Mouse (Mus musculus) forebrain, embryonic 11.5 days (tissue): ENCODE data around the gene Plcb3. TPM values are rescaled to one million over a fixed set of nuclear protein-coding genes. Genes with fewer than 3 reads are reported as not detected.
"Not testable (repeated sequence)": the region's sequence is repeated elsewhere in the genome, so short reads cannot be mapped to it uniquely, and the experiment has no call there.

Experiments
- ATAC-seq: fragments of 200-750 bp; cut with Nextera tagmentation; replicated peaks from 2 replicates; pipeline ENCODE4 v1.8.0; 2017; ENCODE audit warnings: moderate TSS enrichment; ENCODE audit not compliant: low FRiP score
- DNase-seq: peaks from one replicate; pipeline ENCODE4 v3.0.0-alpha.2; 2017; ENCODE audit warnings: low spot score
- H3K27ac ChIP-seq: fragments of 300-500 bp; sonication (generic); 2 replicates; pipeline ENCODE4 v1.5.1; 2014; ENCODE audit warnings: low read depth, low read length
- H3K27me3 ChIP-seq: fragments of 300-500 bp; sonication (generic); 2 replicates; pipeline ENCODE4 v1.6.1; 2014; ENCODE audit warnings: mild to moderate bottlenecking, low read length, mixed read lengths; ENCODE audit not compliant: control insufficient read depth, insufficient read depth
- H3K36me3 ChIP-seq: fragments of 300-500 bp; sonication (generic); 2 replicates; pipeline ENCODE4 v1.6.1; 2014; ENCODE audit warnings: mild to moderate bottlenecking, low read length, moderate library complexity, mixed read lengths; ENCODE audit not compliant: control insufficient read depth, insufficient read depth
- H3K4me1 ChIP-seq: fragments of 300-500 bp; sonication (generic); replicated peaks from 2 replicates; pipeline ENCODE4 v1.6.1; 2014; ENCODE audit warnings: low read length, mixed read lengths; ENCODE audit not compliant: control insufficient read depth, insufficient read depth
- H3K4me2 ChIP-seq: fragments of 300-500 bp; sonication (generic); 2 replicates; pipeline ENCODE4 v1.6.1; 2014; ENCODE audit warnings: low read depth, mild to moderate bottlenecking, low read length, moderate library complexity, mixed read lengths; ENCODE audit not compliant: severe bottlenecking
- H3K4me3 ChIP-seq: fragments of 300-500 bp; sonication (generic); 2 replicates; pipeline ENCODE4 v1.5.1; 2014; ENCODE audit warnings: low read depth, low read length
- H3K9ac ChIP-seq: fragments of 300-500 bp; sonication (generic); 2 replicates; pipeline ENCODE4 v1.6.1; 2014; ENCODE audit warnings: low read length
- H3K9me3 ChIP-seq: fragments of 300-500 bp; sonication (generic); 2 replicates; pipeline ENCODE4 v1.6.1; 2016; ENCODE audit warnings: low read length, mixed read lengths; ENCODE audit not compliant: control insufficient read depth
- WGBS: fragments of 180-500 bp; shearing (Covaris S2); extraction: QIAGEN DNeasy Blood & Tissue Kit; methylation state at CpG from one replicate; pipeline ENCODE4 v1.1.7; 2014; 5-methylcytosine and 5-hydroxymethylcytosine counted together
- polyA plus RNA-seq: library from polyadenylated mRNA; unstranded; fragments of >200 nt; fragmentation: Nextera tagmentation; extraction: Ambion mirVana; gene quantifications from 2 replicates; pipeline ENCODE4 v1.2.1, GENCODE M21; 2014

Plcb3 gene
- polyA plus RNA-seq, 1 experiment from 2014 or later: 21.2 TPM

- Histone ChIP-seq H3K27me3 (no peaks in the 10 kb centered on the region), H3K36me3 (no peaks in the 10 kb centered on the region), H3K4me1 (peaks cover 18% of the 10 kb centered on the region), H3K9ac (peak overlapping the region; percentile 65), H3K4me2 (peak overlapping the region; percentile 94), H3K4me3 (peak overlapping the region; percentile 52), H3K9me3 (no peaks in the 10 kb centered on the region), H3K27ac (peak overlapping the region; percentile 62)
- ATAC-seq (no peak), DNase-seq (no peak)
- WGBS: 60% methylated on average over 14 of the region's 14 CpGs
These were observed 16.9 kb upstream of the Plcb3 start for GRCm38 (mm10) chr19:6993011-6993770.

DNA sequence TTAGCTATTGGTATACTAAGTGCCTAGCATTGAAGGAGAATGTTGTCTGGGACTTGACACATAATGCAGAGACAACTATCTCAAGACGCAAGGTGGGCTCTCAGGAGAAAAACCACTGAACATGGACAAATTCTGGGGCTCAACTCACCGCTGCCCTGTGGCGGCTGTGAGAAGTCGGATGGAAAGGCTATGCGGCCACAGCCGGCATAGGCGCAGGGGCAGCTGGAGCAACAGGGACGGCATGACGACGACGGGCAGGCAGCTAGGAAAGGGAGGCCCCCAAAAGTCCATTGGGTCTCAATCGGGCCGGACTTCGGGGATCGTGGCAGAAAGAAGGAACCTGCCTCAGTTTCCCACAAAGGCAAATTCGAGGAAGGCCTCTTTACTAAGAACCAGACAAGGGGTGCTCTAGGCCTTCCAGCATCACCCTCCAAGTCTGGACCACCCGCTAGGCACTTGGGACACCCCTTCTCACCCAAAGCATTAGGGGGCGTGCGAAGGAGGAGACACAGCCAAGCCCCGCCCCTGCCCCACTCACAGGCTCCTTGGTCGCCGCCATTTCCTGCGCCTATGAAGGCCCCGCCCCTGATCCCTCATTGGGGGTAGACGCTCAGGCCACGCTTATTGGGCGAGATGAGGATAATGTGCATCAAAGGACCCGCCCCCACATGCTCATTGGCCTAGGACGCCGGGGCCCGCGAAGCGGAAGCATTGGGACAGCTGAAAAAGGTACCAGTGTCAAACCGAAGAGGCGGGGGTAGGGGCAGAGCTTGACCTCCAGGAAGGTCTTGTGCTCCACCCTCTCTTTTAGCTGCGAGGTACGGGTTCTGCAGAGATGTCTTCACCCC is 16.0 kb upstream of the Plcb3 start, which contains the start of gene Dnajc4:
Gene Dnajc4, minus strand, starts transcription at position 562 of the 848 bp plus-strand sequence.
- H3K9ac ChIP-seq: peak within 1 kb of the TSS; percentile 65
- H3K9me3 ChIP-seq: no peaks in the 10 kb centered on the region
- ATAC-seq (peak; percentile 93), DNase-seq (peak; percentile 98)
- H3K4me1 ChIP-seq: peaks cover 22% of the 10 kb centered on the region
- H3K27me3 ChIP-seq: no peaks in the 10 kb centered on the region
- peak within 1 kb of the TSS; percentile 62 for H3K27ac ChIP-seq
- H3K4me3 ChIP-seq: peak within 1 kb of the TSS; percentile 52
- H3K4me2 ChIP-seq: peak within 1 kb of the TSS; percentile 94
- WGBS: 3% methylated on average over 37 of the region's 37 CpGs
- H3K36me3 ChIP-seq: no peaks in the 10 kb centered on the region

- DNase-seq, H3K4me2 ChIP-seq, H3K27me3 ChIP-seq, H3K27ac ChIP-seq, H3K36me3 ChIP-seq, ATAC-seq, H3K4me3 ChIP-seq, H3K9ac ChIP-seq, H3K9me3 ChIP-seq: not testable (repeated sequence)
- H3K4me1 ChIP-seq: peaks cover 25% of the 10 kb centered on the region
- 91% methylated on average over 6 of the region's 6 CpGs for WGBS
These were observed 14.9 kb upstream of the Plcb3 start for GRCm38 (mm10) chr19:6991166-6991565.

- peaks cover 24% of the 10 kb centered on the region for H3K4me1 ChIP-seq
- no peak for DNase-seq
These were observed 14.4 kb upstream of the Plcb3 start for GRCm38 (mm10) chr19:6990712-6991111.

DNA sequence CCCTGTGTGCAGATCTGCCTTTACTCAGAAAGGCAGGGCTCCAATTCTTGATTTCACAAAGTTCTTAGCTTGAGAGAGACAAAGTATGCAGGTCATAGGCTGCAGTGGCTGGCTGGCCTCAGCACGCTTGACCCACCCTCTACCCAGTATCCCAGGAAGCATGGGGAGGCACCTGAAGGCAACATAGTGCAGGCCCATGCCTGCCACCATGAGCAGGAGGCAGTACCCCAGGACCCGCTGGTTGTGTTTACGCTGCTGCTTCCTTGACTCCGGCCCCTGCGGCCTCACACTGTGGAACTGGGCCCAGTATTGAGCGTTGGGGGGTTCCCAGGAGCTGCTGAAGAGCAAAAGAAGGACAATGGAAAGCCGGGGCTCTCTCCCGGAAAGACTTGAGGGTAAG is 13.0 kb upstream of the Plcb3 start:
- WGBS: 83% methylated on average over 8 of the region's 8 CpGs
- no peaks in the 10 kb centered on the region for H3K27me3 ChIP-seq
- no peak overlapping the region for H3K9ac ChIP-seq
- no peak overlapping the region for H3K27ac ChIP-seq
- peaks cover 3% of the 10 kb centered on the region; the same call in 1 of the 2 replicates for H3K36me3 ChIP-seq
- no peak overlapping the region for H3K4me2 ChIP-seq
- no peak overlapping the region for H3K4me3 ChIP-seq
- no peaks in the 10 kb centered on the region for H3K9me3 ChIP-seq
- DNase-seq (no peak), ATAC-seq (no peak)
- peaks cover 16% of the 10 kb centered on the region for H3K4me1 ChIP-seq

More at GRCm38 (mm10) chr19:6990712-6991111, 14.4 kb upstream of the Plcb3 start:
- WGBS: 87% methylated on average over 6 of the region's 6 CpGs
- Histone ChIP-seq H3K9ac (no peak overlapping the region), H3K27ac (no peak overlapping the region), H3K36me3 (no peaks in the 10 kb centered on the region), H3K27me3 (no peaks in the 10 kb centered on the region), H3K4me3 (no peak overlapping the region), H3K4me2 (no peak overlapping the region), H3K9me3 (no peaks in the 10 kb centered on the region)
- no peak for ATAC-seq

- Histone ChIP-seq H3K4me3 (peak overlapping the region; percentile 87), H3K27me3 (no peaks in the 10 kb centered on the region), H3K4me2 (peak overlapping the region; percentile 96), H3K9me3 (no peaks in the 10 kb centered on the region), H3K9ac (peak overlapping the region; percentile 89), H3K27ac (0 out of 2 replicates have a peak overlapping the region, but pooled peaks have one; percentile 12), H3K4me1 (peaks cover 12% of the 10 kb centered on the region), H3K36me3 (peaks cover 3% of the 10 kb centered on the region; the same call in 1 of the 2 replicates)
- no peak for DNase-seq
- peak; percentile 4; the same call in 1 of the 2 replicates for ATAC-seq
- 8% methylated on average over 8 of the region's 8 CpGs for WGBS
These were observed 11.6 kb upstream of the Plcb3 start for GRCm38 (mm10) chr19:6987904-6988285.

DNA sequence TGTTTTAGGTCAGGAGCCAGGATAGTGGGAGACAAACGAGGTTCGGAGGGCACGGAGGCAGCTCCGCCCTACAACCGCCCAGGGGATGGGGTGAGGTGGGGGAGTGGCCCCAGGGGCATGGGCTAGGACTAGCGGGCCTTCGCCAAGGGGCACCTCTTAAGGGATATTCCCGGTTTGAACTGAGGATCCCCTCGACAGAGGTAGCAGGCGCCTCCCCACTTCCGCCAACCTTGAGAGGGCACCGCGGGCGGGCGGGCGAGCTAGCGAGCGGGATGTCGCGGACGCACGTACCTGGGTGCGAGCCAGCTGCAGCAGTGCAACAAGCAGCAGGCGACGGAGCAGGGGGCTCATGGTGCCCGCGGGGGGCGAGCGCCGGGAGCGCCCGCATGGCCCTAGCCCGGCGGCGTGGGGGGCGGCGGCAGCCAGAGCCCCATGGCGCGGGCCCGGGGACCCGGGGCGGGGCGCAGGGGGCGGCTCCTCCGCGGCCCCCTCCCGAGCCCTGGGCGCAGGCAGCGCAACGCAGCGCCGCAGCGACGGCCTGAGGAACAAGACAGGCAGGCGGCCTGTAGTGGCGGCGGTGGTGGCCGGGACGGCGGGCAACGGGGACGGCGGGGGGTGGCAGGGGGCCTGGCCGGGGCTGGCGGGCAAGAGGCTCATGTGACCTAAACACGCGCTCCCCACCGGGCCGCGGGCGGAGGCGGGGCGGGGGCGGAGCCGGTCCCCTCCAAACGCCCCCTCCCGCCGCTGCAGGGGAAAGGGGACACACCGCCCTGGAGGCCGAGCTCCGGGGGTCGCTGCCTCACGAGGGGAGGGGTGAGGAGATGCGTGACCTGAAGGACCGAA is 11.0 kb upstream of the Plcb3 start, which contains the start of gene Vegfb:
Gene Vegfb, minus strand, starts transcription at position 591 of the 843 bp plus-strand sequence.
- Histone ChIP-seq H3K36me3 (peaks cover 3% of the 10 kb centered on the region; the same call in 1 of the 2 replicates), H3K4me3 (peak within 1 kb of the TSS; percentile 87), H3K4me1 (peaks cover 10% of the 10 kb centered on the region), H3K9me3 (no peaks in the 10 kb centered on the region), H3K9ac (peak within 1 kb of the TSS; percentile 89), H3K27me3 (no peaks in the 10 kb centered on the region), H3K27ac (peak within 1 kb of the TSS; percentile 72), H3K4me2 (peak within 1 kb of the TSS; percentile 96)
- ATAC-seq (peak; percentile 60), DNase-seq (peak; percentile 84)
- 1% methylated on average over 75 of the region's 85 CpGs for WGBS
